Mouse (Mus musculus) kidney, postnatal 25 days (tissue): ENCODE data around the gene Ankrd12.

ENCODE experiments used
- DNase-seq, 2 experiments: peaks; one replicate each; pipeline ENCODE4 v3.0.0; 2021; ENCODE audit warnings: mixed read lengths in 2 of 2

Ankrd12 gene

DNA sequence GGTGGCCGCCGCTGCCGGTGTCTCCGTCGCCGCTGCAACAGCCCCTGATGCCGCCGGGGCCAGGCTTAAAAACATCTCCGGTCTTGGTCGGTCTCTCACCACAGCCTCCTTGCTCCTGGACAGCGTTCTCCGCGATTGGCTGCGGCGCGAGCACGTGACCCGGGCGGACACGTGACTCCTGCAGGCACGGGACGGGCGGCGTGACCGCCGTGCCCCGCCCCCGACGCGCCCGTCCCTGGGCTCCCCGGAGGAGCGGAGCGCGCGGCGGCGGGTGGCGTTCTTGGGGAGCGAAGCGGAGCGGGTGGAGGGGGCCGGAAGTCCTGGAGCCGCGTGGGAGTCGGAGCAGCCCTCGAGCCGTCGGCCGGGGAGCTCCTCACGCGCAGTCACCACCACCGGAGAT is at the start of gene Ankrd12:
Gene Ankrd12, minus strand, starts transcription at position 156 of the 400 bp plus-strand sequence.
- peak; percentile 97 to 99 for DNase-seq

DNA sequence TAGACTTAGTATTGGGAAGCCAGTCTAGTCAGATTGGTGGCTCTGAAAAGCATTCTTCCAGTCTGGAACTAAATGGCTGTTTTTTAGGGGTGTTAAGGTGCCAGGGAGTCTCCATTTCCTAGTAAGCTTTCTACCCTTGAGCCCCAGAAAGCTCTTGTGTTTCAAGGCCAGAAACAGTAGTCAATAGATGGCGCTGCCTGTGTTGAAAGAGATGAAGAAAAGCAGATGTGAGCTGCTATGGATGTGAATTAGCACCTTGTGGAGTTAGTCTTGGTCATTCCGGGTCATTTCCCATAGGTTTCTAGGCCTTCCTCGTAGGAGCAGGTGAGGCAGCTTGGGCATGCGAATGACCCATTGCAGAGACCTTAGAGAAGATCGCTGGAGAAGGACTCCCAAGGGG is 48.3 kb upstream of the Ankrd12 start:
- DNase-seq = no peak

DNA sequence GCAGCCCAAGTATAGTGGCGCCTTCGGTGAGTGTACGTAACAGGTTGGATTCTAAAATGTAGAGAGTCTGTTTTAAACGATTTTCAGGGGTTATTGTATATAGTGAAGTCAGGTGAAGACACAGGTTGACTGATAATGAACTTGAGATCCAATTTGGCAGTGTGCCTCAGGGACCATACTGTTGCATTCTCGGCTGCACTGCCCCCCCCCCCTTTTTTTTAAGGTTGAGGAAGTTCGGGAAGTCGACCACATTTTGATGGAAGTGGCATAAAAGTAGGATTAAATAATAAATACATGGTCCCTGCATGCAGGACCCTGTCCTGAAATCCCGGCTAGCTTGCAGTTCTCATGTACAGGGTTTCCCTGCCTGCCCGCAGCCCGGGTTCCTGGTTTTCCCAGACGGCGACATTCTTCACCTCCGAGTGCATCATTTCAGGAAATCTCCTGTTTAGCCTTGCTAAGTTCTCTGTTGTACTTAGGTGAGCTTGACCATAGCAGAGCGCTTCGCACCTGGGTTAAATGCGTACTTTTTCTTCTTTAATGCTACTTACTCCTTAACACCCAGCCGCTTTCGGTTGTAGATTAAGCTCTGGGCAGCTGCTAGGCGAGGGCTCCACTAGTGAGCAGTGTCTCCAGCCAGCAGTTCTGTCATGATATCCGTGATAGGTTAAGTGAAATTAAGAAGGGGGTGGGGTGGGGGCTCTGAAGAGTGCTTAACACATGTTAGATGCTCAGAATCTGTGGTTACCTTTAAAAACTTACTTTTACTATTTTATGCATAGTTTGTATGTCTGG is 47.1 kb upstream of the Ankrd12 start:
- peak in 1 of 2 experiments; percentile 14 for DNase-seq

DNA sequence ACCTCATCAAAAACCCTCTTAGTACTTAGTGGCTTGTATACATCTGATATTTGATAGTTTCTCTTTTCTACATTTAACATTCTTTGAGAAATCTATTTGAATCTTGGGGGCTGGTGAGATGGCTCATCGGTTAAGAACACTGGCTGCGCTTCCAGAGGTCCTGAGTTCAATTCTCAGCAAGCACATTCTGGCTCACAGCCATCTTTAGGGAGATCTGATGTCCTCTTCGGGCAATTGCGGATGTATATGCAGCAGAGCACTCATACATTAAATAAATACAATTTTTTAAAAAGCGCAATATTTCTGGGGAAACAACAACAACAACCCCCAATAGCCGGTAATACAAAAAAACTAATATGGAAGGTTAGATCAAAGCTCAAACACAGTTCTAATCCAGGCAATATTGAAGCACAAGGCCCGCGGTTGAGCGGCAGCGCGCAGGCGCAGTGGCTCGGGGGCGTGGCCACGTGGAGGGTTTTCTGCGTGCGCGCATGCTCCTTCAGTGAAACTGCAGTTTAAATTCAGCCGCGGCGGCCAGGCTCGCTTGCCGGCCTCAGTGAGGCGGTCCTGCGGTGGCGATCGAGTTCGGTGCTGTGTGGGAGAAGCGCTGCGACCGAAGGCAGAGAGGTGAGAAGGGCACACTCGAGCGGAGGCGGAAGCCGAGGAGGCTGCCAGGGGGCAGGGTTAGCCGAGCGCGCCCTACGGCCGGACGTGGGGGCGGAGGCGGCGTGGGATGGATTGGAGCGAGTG is 46.4 kb upstream of the Ankrd12 start, which contains the start of gene Ddx11:
Gene Ddx11, plus strand, starts transcription at position 455 of the 750 bp plus-strand sequence.
- DNase-seq = peak; percentile 93 to 95

DNA sequence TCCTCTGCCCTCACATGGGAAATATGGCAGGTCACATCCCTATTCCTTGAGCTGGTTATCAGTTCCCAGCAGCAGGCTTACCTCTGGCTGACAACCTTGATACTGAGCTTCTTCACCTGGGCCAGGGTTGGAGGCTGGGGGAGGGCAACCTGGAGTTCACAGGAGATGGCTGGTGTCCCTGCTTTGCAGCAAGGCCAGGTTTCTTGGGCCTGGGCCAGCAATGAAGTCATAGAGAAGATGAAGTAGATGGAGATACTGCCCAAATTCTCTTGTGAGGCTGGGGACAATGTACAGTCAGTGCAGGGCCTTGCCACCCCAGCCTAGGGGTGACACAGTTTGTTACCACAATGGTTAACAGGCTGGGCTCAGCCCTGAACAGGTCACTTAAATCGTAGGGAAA is 43.8 kb upstream of the Ankrd12 start:
- DNase-seq = no peak

DNA sequence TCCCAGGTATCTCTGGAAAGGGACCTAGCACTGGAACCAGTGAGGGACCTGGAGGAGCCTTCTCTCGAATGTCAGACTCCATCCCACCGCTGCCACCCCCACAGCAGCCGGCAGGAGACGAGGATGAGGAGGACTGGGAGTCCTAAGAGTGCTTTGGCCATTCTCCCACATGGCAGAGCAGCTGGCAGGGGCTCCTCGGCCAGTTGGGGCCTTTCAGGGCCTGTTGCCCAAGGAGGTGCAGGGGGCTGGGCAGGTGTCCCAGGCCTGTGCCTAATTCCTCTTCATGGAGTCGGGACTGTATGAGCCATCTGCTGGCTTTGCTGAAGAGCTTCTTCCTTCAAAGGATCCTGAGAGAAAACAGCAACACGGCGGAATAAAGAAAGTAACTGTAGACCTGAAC is 42.1 kb upstream of the Ankrd12 start:
- DNase-seq = no peak

DNA sequence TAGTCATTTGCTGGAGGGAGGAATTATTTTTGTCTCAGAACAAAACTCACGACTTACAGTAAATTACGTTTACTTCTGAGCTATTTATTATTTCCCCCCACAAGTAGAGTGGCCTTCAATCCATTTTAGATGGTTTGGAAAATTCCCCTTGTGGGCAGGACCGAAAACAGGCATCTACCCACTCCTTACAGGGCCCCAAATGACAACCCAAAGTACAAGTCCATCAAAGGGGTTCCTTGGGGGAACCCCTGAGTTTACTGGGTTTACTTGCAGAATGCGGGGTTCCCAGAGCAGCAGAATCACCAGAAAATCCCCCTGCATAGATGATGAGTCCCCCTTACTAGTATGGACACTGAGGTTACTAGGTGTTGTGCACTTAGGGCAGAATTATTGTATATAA is 35.3 kb upstream of the Ankrd12 start:
- peak in 1 of 2 experiments; percentile 1 for DNase-seq

DNA sequence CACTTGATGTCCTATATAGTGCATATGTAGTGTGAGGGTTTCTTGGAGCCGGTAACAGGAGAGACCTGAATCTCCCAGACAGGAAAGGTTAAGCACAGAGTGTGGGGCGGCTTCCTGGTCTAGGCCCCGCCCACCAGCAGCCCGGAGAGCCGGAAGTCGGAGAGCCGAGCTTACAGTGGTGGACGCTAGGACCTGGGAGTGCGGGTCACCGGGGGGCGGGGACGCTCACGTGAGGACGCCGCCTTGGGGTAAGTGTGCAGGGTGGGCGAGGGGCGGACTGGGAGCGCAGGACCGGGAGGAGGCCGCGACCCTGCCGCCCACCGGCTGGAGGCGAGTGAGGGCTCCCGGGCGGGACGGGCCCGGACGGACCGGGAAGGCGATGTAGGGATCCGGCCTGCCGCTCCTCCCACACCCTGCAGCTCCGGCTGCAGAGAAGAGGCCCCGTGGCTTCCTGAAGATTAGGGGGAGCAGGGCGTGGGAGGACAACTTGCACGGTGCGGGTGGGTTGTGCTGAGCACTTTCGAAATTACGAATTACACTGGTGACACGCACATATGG is 34.6 kb upstream of the Ankrd12 start, which contains the start of gene Washc1:
Gene Washc1, plus strand, starts transcription at position 144 of the 558 bp plus-strand sequence.
- peak; percentile 93 to 96 for DNase-seq

DNA sequence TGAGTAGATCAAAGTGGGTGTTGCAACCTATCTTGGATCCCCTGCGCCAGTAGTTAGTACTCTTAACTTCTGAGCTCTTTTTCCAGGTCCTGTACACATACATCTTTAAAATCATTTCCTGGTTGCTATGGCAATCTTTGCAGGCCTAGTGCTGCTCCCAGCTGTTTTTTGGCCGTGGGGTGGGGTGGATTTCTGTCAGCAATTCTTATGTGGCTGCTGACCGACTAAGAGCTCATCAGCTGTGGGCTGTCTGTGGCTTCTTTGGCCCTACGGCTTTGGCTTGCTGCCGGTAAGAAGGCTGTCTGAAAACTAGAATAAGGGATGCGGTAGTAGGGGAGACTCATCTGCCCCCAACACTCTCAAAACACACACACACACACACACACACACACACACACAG is 33.9 kb upstream of the Ankrd12 start:
- DNase-seq = peak; percentile 7 to 35

DNA sequence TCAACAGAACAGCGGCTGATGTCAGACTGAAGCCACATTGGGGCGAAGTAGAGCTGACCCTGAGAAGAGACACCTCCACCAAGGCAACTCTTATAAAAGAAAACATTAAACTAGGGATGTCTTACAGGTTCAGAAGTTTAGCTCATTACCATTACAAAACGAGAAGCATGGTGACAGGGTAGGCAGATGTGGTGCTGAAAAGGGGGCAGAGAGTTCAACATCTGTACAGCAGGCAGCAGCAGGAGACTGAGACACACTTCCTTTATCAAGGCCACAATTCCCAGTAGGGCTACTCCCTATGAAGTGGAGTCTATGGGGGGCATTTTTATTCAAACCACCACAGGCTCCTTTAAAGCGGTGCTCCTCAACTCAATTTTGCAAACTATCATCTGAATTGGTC is 31.3 kb upstream of the Ankrd12 start:
- no peak for DNase-seq

DNA sequence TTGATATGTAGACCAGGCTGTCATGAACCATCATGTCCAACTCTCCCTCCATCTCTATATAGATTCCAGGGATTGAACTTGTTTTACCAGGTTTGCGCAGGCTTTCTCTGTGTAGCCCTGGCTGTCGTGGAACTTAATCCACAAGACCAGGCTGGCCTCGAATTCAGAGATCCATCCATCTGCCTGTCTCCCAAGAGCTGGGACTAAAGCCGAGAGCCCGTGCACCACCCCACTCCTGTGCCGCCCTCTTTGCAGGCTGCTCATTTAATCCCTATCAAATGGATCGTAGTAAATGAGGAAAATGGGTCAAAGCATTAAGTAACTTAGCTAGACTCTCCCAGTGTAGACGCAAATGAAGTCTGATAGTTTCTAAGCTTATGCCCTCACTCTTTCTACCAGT is 30.6 kb upstream of the Ankrd12 start:
- no peak for DNase-seq

DNA sequence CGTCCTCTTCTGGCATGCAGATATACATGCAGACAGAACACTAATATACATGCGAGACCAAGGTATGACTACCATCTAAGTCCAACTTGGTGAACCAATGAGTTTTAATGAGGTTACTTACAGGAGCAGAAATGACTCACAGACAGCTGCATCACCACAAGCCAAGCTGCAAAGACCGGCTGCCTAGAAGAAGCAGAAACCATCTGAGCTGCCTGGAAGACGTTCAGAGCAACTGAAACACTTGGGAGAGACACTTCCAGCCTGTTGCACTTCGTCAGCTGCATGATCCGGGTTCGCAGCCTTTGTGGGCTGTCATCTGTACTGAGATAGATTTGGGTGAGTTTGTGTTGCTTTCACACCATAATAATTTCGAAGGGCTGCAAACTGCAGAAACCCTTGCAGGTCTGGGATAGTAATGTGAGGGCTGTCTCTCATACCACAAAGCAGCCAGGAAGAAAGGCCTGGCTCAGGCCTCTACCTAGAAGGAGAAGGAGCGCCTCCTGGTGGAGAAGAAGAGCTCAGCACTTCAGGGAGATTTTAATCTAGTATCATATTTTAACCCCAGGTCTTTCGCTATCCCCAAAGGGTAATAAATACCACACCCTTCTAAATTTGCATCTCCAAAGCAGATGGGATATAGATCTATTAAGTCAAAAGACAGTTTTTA is 29.8 kb upstream of the Ankrd12 start:
- peak; percentile 64 to 81 for DNase-seq

DNA sequence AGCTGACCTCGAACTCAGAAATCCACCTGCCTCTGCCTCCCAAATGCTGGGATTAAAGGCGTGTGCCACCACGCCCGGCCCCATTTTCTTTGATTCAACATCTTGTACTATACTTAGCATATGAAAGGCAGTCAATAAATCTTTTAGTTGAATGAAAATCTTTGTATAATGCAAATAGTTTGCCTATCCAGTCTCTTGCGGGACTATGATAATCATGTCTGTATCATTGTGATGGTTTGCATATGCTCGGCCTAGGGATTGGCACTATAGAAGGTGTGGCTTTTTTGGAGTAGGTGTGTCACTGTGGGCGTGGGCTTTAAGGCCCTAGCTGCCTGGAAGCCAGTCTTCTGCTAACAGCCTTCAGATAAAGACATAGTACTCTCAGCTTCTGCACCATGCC is 27.2 kb upstream of the Ankrd12 start:
- DNase-seq = no peak

DNA sequence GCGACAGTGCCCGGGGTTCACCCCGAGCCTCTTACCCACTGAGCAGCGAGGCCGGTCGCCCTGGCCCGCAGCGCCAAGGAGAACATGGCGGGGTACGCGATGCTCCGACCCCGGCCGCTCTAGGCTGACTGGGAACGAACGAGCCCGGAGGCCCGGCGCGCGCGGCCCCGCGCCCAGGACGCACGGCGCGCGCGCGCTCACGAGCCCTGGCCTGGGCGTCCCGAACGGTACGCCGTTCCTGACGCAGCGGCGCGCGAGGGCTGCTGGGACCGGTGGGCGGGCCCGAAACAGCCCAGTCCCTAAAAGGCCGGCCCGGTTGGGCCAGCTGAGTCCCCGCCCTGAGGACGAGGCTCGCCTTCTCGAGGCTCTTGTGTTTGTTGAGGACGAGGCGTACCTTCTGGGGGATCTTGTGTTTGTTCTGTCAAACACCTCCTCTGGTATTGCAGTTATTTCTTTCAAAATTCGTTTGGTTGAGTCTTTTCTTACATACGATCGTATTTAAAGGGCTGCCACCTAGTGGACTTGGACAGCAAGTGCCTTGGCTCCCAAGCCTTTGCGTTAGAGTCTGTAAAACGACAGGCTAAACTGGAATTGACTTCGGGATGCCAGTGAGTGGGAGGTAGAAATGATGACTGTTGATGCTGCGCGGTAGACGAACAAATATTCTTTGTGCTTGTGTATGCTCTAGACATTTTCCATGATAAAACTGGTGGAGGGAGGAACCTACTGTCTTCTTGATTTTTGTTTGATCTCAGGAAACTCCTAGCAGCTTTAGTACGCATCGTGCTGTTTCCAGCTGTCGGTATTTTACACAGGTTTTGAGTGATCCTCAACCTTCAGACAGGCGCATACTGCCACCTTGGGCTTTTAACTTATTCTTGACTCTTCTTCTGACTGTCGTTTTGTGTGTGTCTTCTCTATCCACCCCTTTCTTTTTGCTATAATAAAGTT is 24.8 kb upstream of the Ankrd12 start, which contains the start of gene Ndufv2:
Gene Ndufv2, minus strand, starts transcription at position 180 of the 951 bp plus-strand sequence.
- peak; percentile 93 to 97 for DNase-seq

DNA sequence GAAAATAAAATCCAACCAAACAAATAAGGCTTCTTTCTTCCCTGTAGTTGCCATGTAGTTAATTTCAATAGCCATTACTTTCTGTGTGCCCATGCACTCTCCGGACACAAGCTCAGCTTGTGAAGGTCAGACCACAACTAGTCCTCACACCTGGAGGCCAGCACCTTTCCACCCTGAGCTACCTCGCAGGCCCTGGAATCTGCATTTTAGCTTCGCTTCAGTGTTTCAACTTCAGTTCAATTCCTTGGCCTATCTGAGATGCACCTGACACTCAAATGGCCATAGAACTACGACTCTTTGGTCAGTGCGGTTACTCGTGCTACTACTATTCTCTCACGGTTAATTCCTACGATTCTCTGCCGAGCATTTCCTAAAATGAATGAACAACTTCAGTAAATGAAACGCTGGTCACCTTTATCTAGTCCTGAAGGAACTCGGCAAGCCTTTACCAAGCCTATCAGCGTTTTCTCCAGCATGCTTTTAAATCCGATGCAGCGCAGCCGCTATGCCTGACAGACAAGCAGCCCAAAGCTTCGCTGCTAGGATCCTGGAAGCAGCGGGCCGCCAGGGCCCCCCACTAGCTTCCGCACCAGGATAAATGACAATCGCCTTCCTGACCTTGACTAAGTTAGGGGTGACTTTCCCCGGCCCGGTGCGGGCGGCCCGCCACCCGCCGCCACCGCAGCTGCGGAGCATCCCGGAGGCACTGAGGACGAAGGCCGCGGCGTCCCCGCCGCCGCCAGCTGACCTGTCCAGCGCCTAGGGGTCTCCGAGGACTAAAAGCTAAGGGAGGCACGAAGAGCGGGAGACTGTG is 23.9 kb upstream of the Ankrd12 start:
- peak; percentile 20 to 58 for DNase-seq

DNA sequence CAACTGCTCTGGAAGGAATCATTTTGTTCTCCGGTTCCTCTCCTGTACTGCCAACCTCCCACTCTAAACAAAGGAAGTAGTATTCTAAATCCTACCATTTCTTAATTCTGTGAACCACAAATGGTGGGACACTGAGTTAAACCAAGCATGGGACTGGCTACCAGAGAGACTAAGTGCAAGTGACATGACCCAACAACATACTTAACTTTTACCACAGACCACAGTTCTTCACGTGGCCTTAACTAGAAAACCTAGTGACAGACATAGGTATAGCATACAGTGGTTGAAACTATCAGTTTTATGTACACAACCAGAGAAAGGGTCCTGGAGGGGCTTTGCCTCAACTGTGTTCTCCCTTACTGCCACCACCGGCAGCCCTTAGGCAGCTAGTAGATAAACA is 15.8 kb upstream of the Ankrd12 start:
- DNase-seq = no peak

DNA sequence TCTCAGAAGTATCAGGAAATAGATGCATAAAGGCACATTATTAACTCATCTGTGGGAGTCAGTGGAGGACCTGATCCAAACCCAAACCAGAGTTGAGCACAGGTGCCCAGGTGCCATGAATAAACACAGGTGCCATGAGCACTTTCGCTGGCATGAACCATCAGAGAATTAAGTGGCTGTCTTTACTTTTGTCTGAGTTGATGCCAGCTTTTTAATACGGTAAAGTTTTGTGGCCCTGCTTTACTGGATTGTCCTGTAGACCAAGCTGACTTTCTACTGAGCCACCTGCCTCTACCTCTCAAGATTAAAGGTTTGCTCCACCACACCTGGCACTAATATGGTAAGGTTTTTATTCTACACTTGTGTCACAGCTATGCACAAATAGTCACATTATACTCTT is 15.2 kb upstream of the Ankrd12 start:
- DNase-seq = no peak

DNA sequence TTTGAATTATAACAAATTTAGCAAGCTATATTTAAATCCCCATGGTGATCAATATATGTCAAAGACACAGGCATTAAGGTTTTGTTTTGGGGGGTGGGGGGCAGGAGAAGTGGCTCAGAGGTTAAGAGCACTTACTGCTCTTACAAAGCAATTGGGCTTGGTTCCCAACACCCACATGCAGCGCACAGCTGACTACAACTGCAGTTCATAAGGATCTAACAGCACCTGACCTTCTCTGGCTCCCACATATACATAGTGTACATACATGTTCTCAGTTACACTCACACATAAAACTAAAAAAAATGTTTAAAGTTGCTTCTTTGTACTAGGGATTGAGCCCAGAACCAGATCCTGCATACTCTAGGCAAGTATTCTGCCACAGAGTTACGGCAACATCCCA is 14.5 kb upstream of the Ankrd12 start:
- DNase-seq = no peak

DNA sequence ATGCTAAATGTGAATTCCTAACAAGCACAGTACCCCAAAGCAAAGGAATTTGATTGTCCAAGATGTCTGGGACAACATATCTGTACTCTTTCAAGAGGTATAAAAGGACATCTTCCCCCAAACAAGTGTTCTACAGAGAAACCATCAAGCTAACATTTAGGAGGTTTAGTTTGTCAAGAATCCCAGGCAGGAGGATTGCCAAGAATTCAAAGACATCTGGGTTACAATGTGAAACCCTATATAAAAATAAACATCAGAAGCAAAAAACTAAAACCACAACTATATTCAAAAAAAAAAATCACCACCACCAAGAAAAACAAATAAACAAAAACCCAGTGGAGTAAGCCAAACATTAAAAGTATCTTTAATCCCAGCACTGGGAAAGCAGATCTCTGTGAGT is 13.4 kb upstream of the Ankrd12 start:
- DNase-seq = no peak

DNA sequence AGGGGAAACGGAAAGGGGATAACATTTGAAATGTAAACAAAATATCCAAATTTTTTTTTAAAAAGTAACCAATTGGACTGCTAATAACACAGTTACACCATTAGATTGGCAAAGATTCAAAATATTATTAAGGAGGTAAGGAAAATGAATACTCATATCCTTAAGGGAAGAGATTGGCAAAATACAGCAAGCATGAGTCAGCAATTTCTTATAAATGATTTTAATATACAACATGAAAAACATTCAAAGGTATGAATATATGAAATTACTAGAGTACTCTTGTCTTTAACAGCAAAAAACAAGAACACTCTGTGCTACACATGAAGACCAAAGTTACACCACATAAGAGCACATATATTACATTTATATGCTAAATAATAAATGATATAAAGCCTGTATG is 8.1 kb upstream of the Ankrd12 start:
- DNase-seq = no peak

DNA sequence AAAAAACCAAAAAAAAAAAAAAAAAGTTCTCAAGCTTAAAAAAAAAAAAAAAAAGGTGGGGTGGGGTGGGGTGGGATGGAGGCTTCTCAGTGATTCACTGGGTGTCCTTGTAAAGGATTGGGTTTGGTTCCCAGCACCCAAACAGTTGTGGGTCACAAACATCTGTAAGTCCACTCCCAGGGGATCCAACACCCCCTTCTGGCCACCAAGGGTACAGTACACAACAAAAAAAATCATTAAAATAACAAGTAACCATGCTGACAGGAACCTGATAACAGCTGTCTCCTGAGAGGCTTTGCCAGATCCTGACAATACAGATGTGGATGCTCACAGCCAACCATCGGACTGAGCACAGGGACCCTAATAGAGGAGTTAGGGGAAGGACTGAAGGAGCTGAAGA is 7.6 kb upstream of the Ankrd12 start:
- no peak for DNase-seq
